Mouse (Mus musculus): ENCODE measurements around the gene 1700029F12Rik. TPM values are rescaled to one million over a fixed set of nuclear protein-coding genes. Genes with fewer than 3 reads are reported as not detected.
"Not testable (repeated sequence)": the region's sequence is repeated elsewhere in the genome, so short reads cannot be mapped to it uniquely, and the experiment has no call there.

Gene 1700029F12Rik
- polyA plus RNA-seq, 1 experiment from 2014 or later, result not detected

DNA sequence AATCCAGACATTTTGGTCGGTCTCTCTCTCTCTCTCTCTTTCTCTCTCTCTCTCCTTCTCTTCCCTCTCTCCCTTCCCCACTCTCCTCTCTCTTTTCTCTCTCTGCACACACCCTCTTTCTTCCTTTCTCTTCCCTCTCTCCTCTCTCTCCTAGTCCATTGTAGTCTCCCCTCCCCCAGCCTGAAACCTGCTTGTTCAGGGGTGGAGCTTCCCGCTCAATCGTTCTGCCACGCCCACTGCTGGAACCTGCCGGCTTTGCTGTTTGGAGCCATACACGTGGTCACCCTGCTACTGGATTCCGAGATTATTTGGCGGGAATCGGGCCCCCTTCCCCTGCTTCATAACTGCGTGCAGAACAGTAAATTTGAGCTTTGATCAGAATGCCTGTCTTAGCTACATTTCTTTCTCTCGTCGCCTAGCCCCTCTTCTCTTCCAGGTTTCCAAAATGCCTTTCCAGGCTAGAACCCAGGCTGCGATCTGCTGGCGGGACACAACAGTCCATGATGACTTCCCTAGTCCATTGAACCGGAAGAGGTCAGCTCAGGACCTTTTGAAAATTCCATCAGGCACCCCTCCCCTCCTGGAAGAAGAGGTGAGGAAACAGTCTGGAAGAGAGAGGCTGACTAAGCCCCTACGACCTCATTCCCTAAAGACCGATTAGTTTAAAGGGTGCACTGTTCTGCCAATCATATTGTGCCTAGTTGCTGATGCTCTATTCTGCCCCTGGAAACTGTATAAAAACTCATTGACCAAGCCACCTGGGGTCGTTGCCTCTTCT lies 30.9 kb upstream of the 1700029F12Rik start:
- ATAC-seq; H3K9me3 ChIP-seq; H3K27ac ChIP-seq; H3K9ac ChIP-seq (replicated peaks); H3K4me3 ChIP-seq (replicated peaks); H3K4me1 ChIP-seq (replicated peaks); H3K36me3 ChIP-seq: not testable (repeated sequence)
- H3K27me3 ChIP-seq, result peaks cover 31% of the 10 kb centered on the region
- WGBS, result 46% methylated on average over 18 of the region's 18 CpGs
- 0 out of 2 replicates have a peak overlapping the region, but pooled peaks have one; percentile 5 for H3K4me2 ChIP-seq (replicated peaks)

DNA sequence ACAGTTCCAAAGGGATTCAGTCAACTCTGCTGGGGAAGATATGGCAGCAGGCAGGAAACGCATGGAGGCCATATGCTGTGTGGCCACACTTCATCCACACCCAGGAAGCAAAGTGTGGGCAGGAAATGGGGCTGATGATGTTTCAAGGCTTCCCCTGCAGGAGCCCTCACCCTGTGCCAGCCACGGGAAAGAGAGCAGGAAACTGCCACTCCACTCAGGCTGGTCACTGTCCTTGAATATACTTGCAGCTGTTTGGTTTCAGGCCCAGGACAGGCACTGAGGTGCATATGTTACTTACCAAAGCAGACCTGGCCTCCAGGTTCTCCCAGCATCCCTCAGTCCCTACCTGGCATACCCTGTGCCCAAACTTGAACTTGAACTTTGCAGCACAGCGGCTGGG lies 30.3 kb upstream of the 1700029F12Rik start:
- H3K9ac ChIP-seq (replicated peaks), result no peak overlapping the region
- H3K4me3 ChIP-seq (replicated peaks), result no peak overlapping the region

DNA sequence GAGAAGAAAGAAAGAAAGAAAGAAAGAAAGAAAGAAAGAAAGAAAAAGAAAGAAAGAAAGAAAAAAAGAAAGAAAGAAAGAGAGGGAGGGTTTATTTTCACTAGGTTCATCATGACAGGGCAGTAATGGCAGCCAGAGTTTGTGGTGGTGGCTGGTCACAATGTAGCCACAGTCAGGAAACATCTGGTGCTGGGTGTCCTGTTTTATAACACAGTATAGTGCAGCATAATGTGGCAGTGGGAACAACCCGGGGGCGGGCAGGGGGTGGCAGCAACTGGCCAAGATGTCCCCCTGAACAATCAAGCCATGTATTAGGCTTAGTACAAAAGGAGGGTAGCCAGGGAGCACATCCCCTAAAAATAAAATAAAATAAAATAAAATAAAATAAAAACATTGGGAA lies 29.3 kb upstream of the 1700029F12Rik start:
- Histone ChIP-seq H3K27ac (no peak overlapping the region), H3K4me3 (replicated peaks) (no peak overlapping the region), H3K36me3 (no peaks in the 10 kb centered on the region), H3K4me1 (replicated peaks) (0 out of 2 replicates have a peak, but pooled peaks cover 7% of the 10 kb centered on the region), H3K27me3 (peaks cover 20% of the 10 kb centered on the region), H3K9ac (replicated peaks) (no peak overlapping the region), H3K9me3 (no peaks in the 10 kb centered on the region), H3K4me2 (replicated peaks) (no peak overlapping the region)
- ATAC-seq, result no peak
- WGBS, result 96% methylated on average over 2 of the region's 2 CpGs

More for the DNA sequence above, 30.3 kb upstream of the 1700029F12Rik start:
- ATAC-seq, result 0 out of 2 replicates have a peak, but pooled peaks have one; percentile 17
- Histone ChIP-seq H3K27ac (no peak overlapping the region), H3K9me3 (no peaks in the 10 kb centered on the region), H3K4me2 (replicated peaks) (0 out of 2 replicates have a peak overlapping the region, but pooled peaks have one; percentile 5), H3K4me1 (replicated peaks) (0 out of 2 replicates have a peak, but pooled peaks cover 7% of the 10 kb centered on the region), H3K36me3 (no peaks in the 10 kb centered on the region), H3K27me3 (peaks cover 25% of the 10 kb centered on the region)
- 74% methylated on average over 3 of the region's 3 CpGs for WGBS

DNA sequence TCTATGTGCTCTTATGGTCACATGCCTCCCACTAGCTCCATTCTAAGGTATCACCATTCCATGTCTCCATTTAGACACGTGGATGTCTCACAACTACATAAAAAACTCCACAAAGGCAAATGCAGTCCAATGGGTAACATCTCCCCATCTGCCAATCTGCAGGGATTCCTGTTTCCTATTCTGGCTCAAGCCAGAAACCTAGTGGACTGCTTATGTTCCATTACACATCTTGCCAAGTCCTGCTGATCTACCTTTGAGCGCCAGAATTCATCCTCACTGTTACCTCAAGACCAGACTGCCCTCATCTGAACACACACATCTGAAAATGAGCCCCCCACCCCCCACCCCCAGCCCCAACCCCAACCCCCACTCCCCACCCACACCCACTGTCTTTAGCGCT lies 28.0 kb upstream of the 1700029F12Rik start:
- 92% methylated on average over 3 of the region's 3 CpGs for WGBS
- no peak for ATAC-seq
- H3K4me2 ChIP-seq (replicated peaks), result no peak overlapping the region

DNA sequence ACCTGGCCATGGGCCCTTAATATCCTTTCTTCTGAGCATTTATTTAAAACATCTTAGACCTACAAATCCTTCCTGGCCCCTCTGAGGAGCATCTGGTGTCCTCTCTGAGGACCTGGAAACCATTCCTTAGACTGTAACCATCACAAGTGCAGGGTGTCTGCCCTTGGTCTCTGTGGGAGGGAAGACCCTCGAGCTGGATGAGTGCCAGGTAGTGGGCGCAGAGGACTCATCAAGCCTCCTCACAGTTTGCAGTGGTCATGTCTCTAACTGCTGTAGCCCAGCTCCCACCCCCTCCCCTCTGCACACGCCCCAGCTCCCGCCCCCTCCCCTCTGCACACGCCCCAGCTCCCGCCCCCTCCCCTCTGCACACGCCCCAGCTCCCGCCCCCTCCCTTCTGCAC lies 26.2 kb upstream of the 1700029F12Rik start:
- no peak for ATAC-seq
- H3K27ac ChIP-seq, result no peak overlapping the region
- no peaks in the 10 kb centered on the region for H3K9me3 ChIP-seq
- no peak overlapping the region for H3K9ac ChIP-seq (replicated peaks)
- 46% methylated on average over 3 of the region's 8 CpGs for WGBS
- no peak overlapping the region for H3K4me2 ChIP-seq (replicated peaks)
- no peaks in the 10 kb centered on the region for H3K36me3 ChIP-seq
- no peak overlapping the region for H3K4me3 ChIP-seq (replicated peaks)
- no peaks in the 10 kb centered on the region; the same call in 1 of the 2 replicates for H3K27me3 ChIP-seq
- no peaks in the 10 kb centered on the region for H3K4me1 ChIP-seq (replicated peaks)

More for the DNA sequence above, 28.0 kb upstream of the 1700029F12Rik start:
- Histone ChIP-seq H3K4me1 (replicated peaks) (0 out of 2 replicates have a peak, but pooled peaks cover 2% of the 10 kb centered on the region), H3K9ac (replicated peaks) (no peak overlapping the region), H3K4me3 (replicated peaks) (no peak overlapping the region), H3K27ac (no peak overlapping the region), H3K9me3 (no peaks in the 10 kb centered on the region), H3K27me3 (peaks cover 8% of the 10 kb centered on the region), H3K36me3 (no peaks in the 10 kb centered on the region)

DNA sequence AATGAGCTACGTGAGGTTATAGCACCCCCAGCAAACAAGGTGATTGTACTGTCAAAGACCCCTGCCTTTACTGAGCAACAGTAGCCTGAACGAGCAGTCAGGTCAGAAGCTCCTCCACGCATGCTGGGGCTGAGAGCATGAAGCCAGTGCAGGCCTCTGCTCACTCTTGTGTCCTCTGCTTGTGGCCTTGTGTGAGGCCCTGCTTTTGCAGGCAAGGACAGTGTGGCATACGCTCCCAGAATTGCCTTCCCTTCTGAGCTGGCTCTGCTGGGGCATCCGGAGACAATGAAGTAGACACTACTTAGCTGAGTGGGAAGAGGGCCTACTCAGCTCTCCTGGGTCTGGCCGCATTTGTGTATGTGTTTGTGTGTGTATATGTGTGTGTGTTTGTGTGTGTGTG lies 25.6 kb upstream of the 1700029F12Rik start:
- 93% methylated on average over 6 of the region's 6 CpGs for WGBS
- no peaks in the 10 kb centered on the region for H3K36me3 ChIP-seq
- H3K4me2 ChIP-seq (replicated peaks), result no peak overlapping the region
- H3K4me1 ChIP-seq (replicated peaks), result no peaks in the 10 kb centered on the region
- no peak overlapping the region for H3K27ac ChIP-seq
- H3K27me3 ChIP-seq, result no peaks in the 10 kb centered on the region; the same call in 1 of the 2 replicates
- no peaks in the 10 kb centered on the region for H3K9me3 ChIP-seq
- no peak overlapping the region for H3K4me3 ChIP-seq (replicated peaks)
- no peak for ATAC-seq
- no peak overlapping the region for H3K9ac ChIP-seq (replicated peaks)

DNA sequence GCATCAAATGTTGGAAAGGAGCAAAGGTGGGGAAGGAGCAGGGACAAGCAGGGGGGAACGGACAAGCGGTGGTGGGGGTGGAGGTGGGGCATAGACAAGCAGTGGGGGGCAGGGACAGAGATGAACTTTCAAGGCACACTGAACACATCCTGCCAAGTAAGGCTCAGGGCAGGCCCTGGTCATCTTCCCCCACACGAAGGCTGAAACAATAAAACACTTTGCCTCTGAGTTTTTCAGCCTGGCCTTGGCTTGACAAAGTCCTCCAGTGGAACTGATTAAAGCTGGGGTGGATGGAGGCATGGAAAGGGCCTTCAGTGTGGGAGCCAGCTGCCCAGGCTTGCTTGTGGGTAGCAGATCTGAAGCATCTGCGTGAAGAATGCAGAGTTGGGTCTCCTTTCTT lies 23.7 kb upstream of the 1700029F12Rik start:
- Histone ChIP-seq H3K27me3 (no peaks in the 10 kb centered on the region), H3K4me2 (replicated peaks) (no peak overlapping the region), H3K4me3 (replicated peaks) (no peak overlapping the region), H3K36me3 (no peaks in the 10 kb centered on the region), H3K27ac (no peak overlapping the region), H3K4me1 (replicated peaks) (no peaks in the 10 kb centered on the region), H3K9ac (replicated peaks) (no peak overlapping the region), H3K9me3 (no peaks in the 10 kb centered on the region)
- 63% methylated on average over 4 of the region's 4 CpGs for WGBS
- ATAC-seq, result no peak

DNA sequence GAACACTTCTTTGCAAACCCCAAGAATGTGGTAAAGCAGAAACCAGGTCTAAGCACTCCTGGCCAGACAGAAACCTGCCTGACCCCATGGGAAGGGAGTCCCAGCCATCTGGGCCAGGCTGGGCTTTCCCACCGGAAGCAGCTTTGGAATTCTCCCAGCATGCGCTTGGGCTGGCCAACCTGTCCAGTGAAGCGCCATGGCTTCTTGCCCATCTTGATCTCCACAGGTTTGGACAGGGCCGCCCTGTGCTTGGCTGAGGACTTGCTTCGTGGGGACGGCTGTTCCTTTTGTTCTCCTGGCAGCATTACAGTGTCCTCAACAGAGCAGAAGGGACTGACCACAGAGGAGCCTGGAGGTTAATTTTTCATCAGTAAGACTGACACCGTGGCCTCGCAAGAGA lies 19.7 kb upstream of the 1700029F12Rik start:
- no peak for ATAC-seq
- WGBS, result 85% methylated on average over 8 of the region's 8 CpGs
- H3K27me3 ChIP-seq, result no peaks in the 10 kb centered on the region
- no peak overlapping the region for H3K27ac ChIP-seq
- H3K36me3 ChIP-seq, result no peaks in the 10 kb centered on the region
- H3K4me2 ChIP-seq (replicated peaks), result no peak overlapping the region
- H3K4me1 ChIP-seq (replicated peaks), result no peaks in the 10 kb centered on the region
- H3K4me3 ChIP-seq (replicated peaks), result no peak overlapping the region
- no peaks in the 10 kb centered on the region for H3K9me3 ChIP-seq
- no peak overlapping the region for H3K9ac ChIP-seq (replicated peaks)

DNA sequence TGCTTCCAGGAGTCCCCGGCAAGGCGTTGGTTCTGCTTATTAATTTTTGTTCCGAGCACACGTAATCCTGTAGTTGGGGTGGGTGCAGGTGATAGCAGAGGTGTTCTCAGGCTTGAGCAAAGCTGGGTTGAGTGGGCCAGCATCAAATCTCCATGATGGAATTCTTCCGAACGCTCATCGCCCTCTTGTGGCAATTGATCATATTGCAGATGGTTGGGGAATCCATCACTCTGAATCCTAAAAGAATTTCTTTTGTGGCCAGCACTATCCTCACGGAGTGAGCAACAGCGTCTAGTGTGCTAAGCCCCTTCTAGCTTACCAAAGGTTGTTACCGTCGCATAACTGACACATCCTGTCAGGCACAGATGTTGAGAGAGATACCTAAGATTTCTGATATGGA lies 18.5 kb upstream of the 1700029F12Rik start:
- H3K4me1 ChIP-seq (replicated peaks), result no peaks in the 10 kb centered on the region
- no peak overlapping the region for H3K4me2 ChIP-seq (replicated peaks)
- H3K4me3 ChIP-seq (replicated peaks), result no peak overlapping the region
- no peak overlapping the region for H3K9ac ChIP-seq (replicated peaks)
- H3K27me3 ChIP-seq, result no peaks in the 10 kb centered on the region
- no peak overlapping the region for H3K27ac ChIP-seq
- 15% methylated on average over 11 of the region's 11 CpGs for WGBS
- peak; percentile 63; the same call in 1 of the 2 replicates for ATAC-seq
- H3K9me3 ChIP-seq, result no peaks in the 10 kb centered on the region
- H3K36me3 ChIP-seq, result no peaks in the 10 kb centered on the region

DNA sequence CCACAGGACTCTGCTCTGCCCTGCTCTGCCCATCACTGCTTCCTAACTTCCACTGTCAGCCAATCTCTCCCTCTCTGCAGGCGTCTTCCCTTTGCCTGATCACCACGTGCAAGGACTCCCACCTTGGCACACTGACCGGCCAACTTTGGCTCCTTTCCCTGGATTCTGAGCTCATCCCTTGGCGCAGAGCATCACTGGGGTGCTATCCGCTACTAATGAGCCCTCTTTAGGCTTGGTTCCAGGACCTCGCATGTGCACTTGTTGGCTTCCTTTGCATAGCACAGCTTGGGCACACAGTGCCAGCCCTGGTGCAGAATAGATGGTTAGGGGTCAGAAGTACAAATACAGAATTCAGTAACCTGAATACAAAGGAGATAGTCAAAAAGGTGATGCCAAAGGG lies 17.0 kb upstream of the 1700029F12Rik start:
- no peak for ATAC-seq
- H3K4me1 ChIP-seq (replicated peaks), result no peaks in the 10 kb centered on the region

DNA sequence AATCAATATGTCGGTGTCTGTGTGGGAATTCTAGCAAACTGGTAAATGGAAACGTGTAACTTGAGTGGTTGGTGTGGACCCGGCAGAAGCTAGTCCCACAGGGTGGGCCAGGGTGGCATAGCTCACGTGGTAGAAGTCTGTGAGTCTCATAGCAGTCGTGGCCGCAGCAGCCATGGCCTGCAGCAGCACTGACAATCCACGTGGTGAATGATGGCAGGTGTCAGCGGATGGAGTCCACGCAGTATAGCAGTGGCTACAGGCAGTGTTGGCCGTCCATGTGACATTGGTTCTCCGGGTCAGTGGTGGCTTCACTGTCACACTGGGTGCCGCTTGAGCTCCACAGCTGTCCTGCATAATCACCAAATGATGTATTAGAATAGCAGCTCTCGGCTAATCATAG lies 4.1 kb downstream of the 1700029F12Rik start:
- H3K4me3 ChIP-seq (replicated peaks), result no peak overlapping the region
- no peak overlapping the region for H3K9ac ChIP-seq (replicated peaks)
- H3K36me3 ChIP-seq, result no peaks in the 10 kb centered on the region
- H3K4me1 ChIP-seq (replicated peaks), result no peaks in the 10 kb centered on the region
- ATAC-seq, result no peak
- H3K4me2 ChIP-seq (replicated peaks), result no peak overlapping the region
- H3K9me3 ChIP-seq, result no peaks in the 10 kb centered on the region
- 89% methylated on average over 13 of the region's 13 CpGs for WGBS
- H3K27ac ChIP-seq, result no peak overlapping the region
- no peaks in the 10 kb centered on the region for H3K27me3 ChIP-seq

More for the DNA sequence above, 17.0 kb upstream of the 1700029F12Rik start:
- Histone ChIP-seq H3K4me3 (replicated peaks) (no peak overlapping the region), H3K27ac (no peak overlapping the region), H3K9ac (replicated peaks) (no peak overlapping the region), H3K9me3 (no peaks in the 10 kb centered on the region), H3K4me2 (replicated peaks) (no peak overlapping the region), H3K27me3 (no peaks in the 10 kb centered on the region), H3K36me3 (no peaks in the 10 kb centered on the region)
- 80% methylated on average over 6 of the region's 6 CpGs for WGBS

DNA sequence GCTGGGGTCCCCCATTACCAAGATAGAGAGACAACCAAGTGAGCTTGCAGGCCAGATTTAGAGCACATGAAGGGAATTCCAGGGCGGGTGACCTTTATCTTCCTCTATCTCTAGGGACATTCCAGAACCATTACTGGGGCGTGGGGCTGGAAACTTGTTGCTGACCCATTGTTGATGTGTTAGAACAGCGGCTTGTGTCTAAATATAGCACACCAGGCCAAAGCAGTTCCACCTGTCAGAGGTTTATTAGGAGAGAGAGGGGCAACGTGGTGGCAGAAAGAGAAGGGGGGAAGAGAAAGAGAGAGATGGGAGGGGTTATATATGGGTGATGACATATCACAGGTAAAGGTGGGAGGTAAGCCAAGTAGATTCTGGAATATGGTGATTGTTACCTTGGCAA lies 12.3 kb downstream of the 1700029F12Rik start:
- no peak for ATAC-seq
- H3K4me2 ChIP-seq (replicated peaks), result no peak overlapping the region
- WGBS, result 79% methylated on average over 4 of the region's 4 CpGs

More for the DNA sequence above, 12.3 kb downstream of the 1700029F12Rik start:
- Histone ChIP-seq H3K27ac (no peak overlapping the region), H3K9ac (replicated peaks) (no peak overlapping the region), H3K27me3 (no peaks in the 10 kb centered on the region), H3K4me3 (replicated peaks) (no peak overlapping the region), H3K36me3 (no peaks in the 10 kb centered on the region), H3K9me3 (no peaks in the 10 kb centered on the region), H3K4me1 (replicated peaks) (no peaks in the 10 kb centered on the region)

All from midbrain, embryonic 13.5 days (tissue).